ENCODE assay signal across 26 mouse cellular contexts in genomic region chr2:106746211-106746610, GRCm38 (mm10). TPM values are rescaled to one million over a fixed set of nuclear protein-coding genes. Genes with fewer than 3 reads are reported as not detected.
A peak's percentile ranks its signal among the peaks of the same experiment; 100 is the strongest.
DNase-seq lines count a peak whose midpoint lies in the region; ATAC-seq and TF ChIP-seq lines count a peak whose summit lies in the region.
"Had no signal": no experiment of that assay in that cellular context is flagged by ENCODE, and none has a peak within 500 bp of the region (broad histone marks: within the 10 kb centered on the region; RNA-seq: fewer than 3 reads in every experiment).

No protein-coding gene starts in this region.

- WGBS in forebrain, embryonic 14.5 days = 59% methylated on average over 6 of the region's 6 CpGs
- 90% methylated on average over 6 of the region's 6 CpGs for WGBS in forebrain, embryonic 10.5 days
- WGBS in lung, embryonic 14.5 days = 62% methylated on average over 6 of the region's 6 CpGs

- H3K9me3 ChIP-seq in forebrain, embryonic 14.5 days (replicated peaks; ENCODE audit: control insufficient read depth, low read length) = no peaks in the 10 kb centered on the region
- no peaks in the 10 kb centered on the region for H3K9me3 ChIP-seq in forebrain, embryonic 10.5 days
- no peaks in the 10 kb centered on the region for H3K9me3 ChIP-seq in lung, embryonic 14.5 days (ENCODE audit: low read depth, low read length)
- H3K9me3 ChIP-seq: embryonic facial prominence, embryonic 12.5 days; heart, embryonic 15.5 days; hindbrain, embryonic 10.5 days; limb, embryonic 15.5 days; liver, embryonic 15.5 days; midbrain, embryonic 13.5 days; neural tube, embryonic 13.5 days had no signal

- peaks cover 11% of the 10 kb centered on the region; the same call in 1 of the 2 replicates for H3K4me1 ChIP-seq in forebrain, embryonic 14.5 days (ENCODE audit: control insufficient read depth, insufficient read depth, low read length)
- peaks cover 45% of the 10 kb centered on the region for H3K4me1 ChIP-seq in forebrain, embryonic 10.5 days
- H3K4me1 ChIP-seq in lung, embryonic 14.5 days (ENCODE audit: insufficient read depth) = no peaks in the 10 kb centered on the region
- H3K4me1 ChIP-seq: limb, embryonic 15.5 days; liver, embryonic 15.5 days had no signal

- no peak overlapping the region for H3K9ac ChIP-seq in forebrain, embryonic 14.5 days (ENCODE audit: low read length)
- H3K9ac ChIP-seq in lung, embryonic 14.5 days = no peak overlapping the region
- H3K9ac ChIP-seq: embryonic facial prominence, embryonic 12.5 days; heart, embryonic 15.5 days; limb, embryonic 15.5 days; liver, embryonic 15.5 days; midbrain, embryonic 13.5 days; neural tube, embryonic 13.5 days had no signal

- no peak overlapping the region for H3K4me2 ChIP-seq in forebrain, embryonic 14.5 days (ENCODE audit: low read length)
- no peak overlapping the region for H3K4me2 ChIP-seq in lung, embryonic 14.5 days
- H3K4me2 ChIP-seq: embryonic facial prominence, embryonic 12.5 days; heart, embryonic 15.5 days; limb, embryonic 15.5 days; liver, embryonic 15.5 days; midbrain, embryonic 13.5 days; neural tube, embryonic 13.5 days had no signal

- peaks cover 14% of the 10 kb centered on the region; the same call in 1 of the 2 replicates for H3K36me3 ChIP-seq in forebrain, embryonic 14.5 days (ENCODE audit: control insufficient read depth, insufficient read depth, low read length)
- H3K36me3 ChIP-seq in forebrain, embryonic 10.5 days (replicated peaks) = peaks cover 12% of the 10 kb centered on the region
- no peaks in the 10 kb centered on the region for H3K36me3 ChIP-seq in lung, embryonic 14.5 days (ENCODE audit: insufficient read depth)
- H3K36me3 ChIP-seq: embryonic facial prominence, embryonic 12.5 days; heart, embryonic 15.5 days; hindbrain, embryonic 10.5 days; limb, embryonic 15.5 days; liver, embryonic 15.5 days had no signal

- no peak overlapping the region for H3K27ac ChIP-seq in forebrain, embryonic 14.5 days (ENCODE audit: low read depth, low read length)
- H3K27ac ChIP-seq in forebrain, embryonic 10.5 days = no peak overlapping the region
- no peak overlapping the region for H3K27ac ChIP-seq in lung, embryonic 14.5 days (ENCODE audit: low read depth)
- H3K27ac ChIP-seq: embryonic facial prominence, embryonic 12.5 days; gastrocnemius, adult 2 months; heart, embryonic 15.5 days; hindbrain, embryonic 10.5 days; limb, embryonic 15.5 days; liver, embryonic 15.5 days; midbrain, embryonic 13.5 days; neural tube, embryonic 13.5 days; stomach, postnatal 0 days had no signal

- peak; percentile 32 for DNase-seq in forebrain, embryonic 14.5 days (ENCODE audit: low spot score)
- DNase-seq in forebrain, embryonic 10.5 days (ENCODE audit: extremely low spot score, low spot score) = no peak
- DNase-seq in heart, adult 18-20 months = peak; percentile 11 to 32
- DNase-seq in heart, adult 9 months (ENCODE audit: low spot score in 2 of 2) = no peak
- peak; percentile 18 for DNase-seq in lung, embryonic 14.5 days
- no peak for DNase-seq in lung, adult 18-20 months
- DNase-seq in right cerebral cortex, postnatal 36 days (ENCODE audit: low spot score in 2 of 2) = peak; percentile 26 to 37
- DNase-seq: adrenal gland, postnatal 25 days; cerebellum, adult 9-10 months; gastrocnemius, adult 2 months; kidney, postnatal 14 days; layer of hippocampus, adult 9-11 months; lung, postnatal 10 days had no signal

- no peak overlapping the region for H3K4me3 ChIP-seq in forebrain, embryonic 14.5 days (ENCODE audit: low read depth, low read length)
- H3K4me3 ChIP-seq in forebrain, embryonic 10.5 days = no peak overlapping the region
- H3K4me3 ChIP-seq in lung, embryonic 14.5 days (ENCODE audit: low read depth, low read length) = no peak overlapping the region
- H3K4me3 ChIP-seq: embryonic facial prominence, embryonic 12.5 days; erythroblast, embryonic 14.5 days; gastrocnemius, adult 2 months; heart, embryonic 15.5 days; hindbrain, embryonic 10.5 days; limb, embryonic 15.5 days; liver, embryonic 15.5 days; midbrain, embryonic 13.5 days; neural tube, embryonic 13.5 days had no signal

- no peaks in the 10 kb centered on the region for H3K27me3 ChIP-seq in forebrain, embryonic 14.5 days (replicated peaks; ENCODE audit: control insufficient read depth, insufficient read depth, low read length)
- peaks cover 18% of the 10 kb centered on the region for H3K27me3 ChIP-seq in forebrain, embryonic 10.5 days (ENCODE audit: poor library complexity, severe bottlenecking)
- H3K27me3 ChIP-seq in lung, embryonic 14.5 days (ENCODE audit: insufficient read depth, low read length) = no peaks in the 10 kb centered on the region
- H3K27me3 ChIP-seq: CH12.LX; embryonic facial prominence, embryonic 12.5 days; heart, embryonic 15.5 days; limb, embryonic 15.5 days; liver, embryonic 15.5 days; midbrain, embryonic 13.5 days; neural tube, embryonic 13.5 days had no signal

- ATAC-seq in forebrain, embryonic 14.5 days = no peak
- no peak for ATAC-seq in lung, embryonic 14.5 days (ENCODE audit: insufficient read depth)
- no peak for ATAC-seq in CD4-positive, CD25-positive, alpha-beta regulatory T cell, adult 4 months
- ATAC-seq: midbrain, embryonic 13.5 days had no signal

- TF ChIP-seq CTCF in lung, embryonic 14.5 days (IDR thresholded peaks at IDR 0.05; ENCODE audit: low read depth) = no peak

RNA-seq across cellular contexts. Expression of gene Mpped2, which starts 53.1 kb away (rescaled TPM):
- polyA plus RNA-seq in forebrain, embryonic 14.5 days (2014; fragmentation: Nextera tagmentation; extraction: Ambion mirVana) = 164 and 167 TPM in 2 replicates
- 41.6 and 48.8 TPM in 2 replicates for polyA plus RNA-seq in forebrain, embryonic 10.5 days (2016; fragmentation: Nextera tagmentation; extraction: Ambion mirVana)
- 10 to 100 TPM; 18.1 to 18.9 TPM for total RNA-seq in heart, adult 18-20 months (2021)
- 31.1 and 33.3 TPM in 2 replicates for polyA plus RNA-seq in lung, embryonic 14.5 days (2014; fragmentation: Nextera tagmentation; extraction: Ambion mirVana)
- polyA plus RNA-seq in CD4-positive, CD25-positive, alpha-beta regulatory T cell, adult 4 months (2017; shearing (Covaris generic)) = not detected
- total RNA-seq: CH12.LX; granulocyte monocyte progenitor cell, adult 5-6 weeks; megakaryocyte, adult 5-6 weeks had no signal
- polyA plus RNA-seq: erythroblast, embryonic 14.5 days had no signal

Comparison
In these comparisons a context has a peak if more than half of its experiments do, and no peak if none do; other contexts are left out.
1. DNase-seq: peak in forebrain, embryonic 14.5 days (single experiment), heart, adult 18-20 months (2 of 2), lung, embryonic 14.5 days (single experiment) and right cerebral cortex, postnatal 36 days (2 of 2); none in forebrain, embryonic 10.5 days (single experiment), heart, adult 9 months (0 of 2) and lung, adult 18-20 months (0 of 2).
2. RNA of gene Mpped2, which starts 53.1 kb away (polyA plus RNA-seq): 164 to 167 TPM in forebrain, embryonic 14.5 days, 41.6 to 48.8 TPM in forebrain, embryonic 10.5 days and 31.1 to 33.3 TPM in lung, embryonic 14.5 days; not detected in CD4-positive, CD25-positive, alpha-beta regulatory T cell, adult 4 months; every median in the first group is over 10 times any median in the second.